Mouse (Mus musculus): ENCODE results near the gene Tmem240. TPM values are rescaled to one million over a fixed set of nuclear protein-coding genes. Genes with fewer than 3 reads are reported as not detected.

The Tmem240 gene
- total and polyA plus RNA-seq, 2 experiments from 2014 or later, result 23.8 to 43.4 TPM

DNA sequence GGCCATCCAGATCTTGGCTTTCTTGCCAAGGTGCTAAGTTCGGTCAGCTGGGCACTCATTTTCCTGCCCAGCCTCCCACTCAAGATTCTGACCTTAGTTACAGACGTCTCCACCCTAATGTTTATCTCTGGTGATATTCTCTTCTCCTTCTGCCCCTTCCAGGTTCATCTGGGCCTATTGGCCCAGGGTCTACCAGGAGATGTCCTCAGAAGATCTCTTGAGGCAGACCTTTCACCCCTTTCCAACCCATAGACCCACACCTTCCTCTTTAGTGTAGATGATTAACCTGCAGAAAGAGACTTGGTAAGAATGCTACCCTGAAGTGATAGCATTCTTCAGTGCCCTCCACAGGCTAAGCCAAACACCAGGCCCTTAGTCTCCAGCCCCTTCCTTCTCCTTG is 37.1 kb downstream of the Tmem240 start:
- Histone ChIP-seq H3K9me3 (ENCODE audit: low read length) (no peaks in the 10 kb centered on the region), H3K4me1 (ENCODE audit: insufficient read depth) (peaks cover 17% of the 10 kb centered on the region), H3K27me3 (ENCODE audit: insufficient read depth, low read length) (no peaks in the 10 kb centered on the region), H3K4me3 (ENCODE audit: low read depth, low read length) (no peak overlapping the region), H3K36me3 (ENCODE audit: insufficient read depth) (no peaks in the 10 kb centered on the region), H3K27ac (ENCODE audit: low read depth, low read length) (no peak overlapping the region), H3K4me2 (ENCODE audit: low read depth) (no peak overlapping the region), H3K9ac (no peak overlapping the region)
- DNase-seq (no peak), ATAC-seq (no peak)
- WGBS, result 88% methylated on average over 2 of the region's 2 CpGs
- TF ChIP-seq CTCF (IDR thresholded peaks at IDR 0.05; ENCODE audit: low read depth), result no peak

DNA sequence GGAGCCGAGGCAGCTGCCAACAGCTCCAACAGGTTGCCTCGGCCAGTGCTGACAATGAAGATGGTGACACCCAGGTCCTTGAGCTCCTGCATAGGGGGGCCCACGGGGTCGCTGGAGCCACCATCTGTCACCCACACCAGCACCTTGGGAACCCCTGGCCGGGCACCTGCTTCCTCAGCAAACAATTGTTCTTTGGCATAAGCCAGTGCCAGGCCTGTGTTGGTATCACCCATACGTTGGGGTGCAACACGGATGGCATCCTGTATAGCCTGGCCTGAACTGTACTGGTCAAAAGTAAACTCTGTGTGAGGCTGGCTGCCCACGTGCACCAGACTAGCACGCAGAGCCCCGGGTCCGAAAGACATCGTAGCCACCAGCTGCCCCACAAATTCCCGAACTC is 38.2 kb downstream of the Tmem240 start:
- Histone ChIP-seq H3K4me2 (ENCODE audit: low read depth) (peak overlapping the region; percentile 87; the same call in 1 of the 2 replicates), H3K36me3 (ENCODE audit: insufficient read depth) (no peaks in the 10 kb centered on the region), H3K9me3 (ENCODE audit: low read length) (no peaks in the 10 kb centered on the region), H3K27me3 (ENCODE audit: insufficient read depth, low read length) (no peaks in the 10 kb centered on the region), H3K27ac (ENCODE audit: low read depth, low read length) (no peak overlapping the region), H3K4me1 (ENCODE audit: insufficient read depth) (peaks cover 17% of the 10 kb centered on the region), H3K9ac (no peak overlapping the region), H3K4me3 (ENCODE audit: low read depth, low read length) (no peak overlapping the region)
- WGBS, result 85% methylated on average over 13 of the region's 13 CpGs
- DNase-seq (no peak), ATAC-seq (no peak)
- no peak for TF ChIP-seq CTCF (IDR thresholded peaks at IDR 0.05; ENCODE audit: low read depth)

DNA sequence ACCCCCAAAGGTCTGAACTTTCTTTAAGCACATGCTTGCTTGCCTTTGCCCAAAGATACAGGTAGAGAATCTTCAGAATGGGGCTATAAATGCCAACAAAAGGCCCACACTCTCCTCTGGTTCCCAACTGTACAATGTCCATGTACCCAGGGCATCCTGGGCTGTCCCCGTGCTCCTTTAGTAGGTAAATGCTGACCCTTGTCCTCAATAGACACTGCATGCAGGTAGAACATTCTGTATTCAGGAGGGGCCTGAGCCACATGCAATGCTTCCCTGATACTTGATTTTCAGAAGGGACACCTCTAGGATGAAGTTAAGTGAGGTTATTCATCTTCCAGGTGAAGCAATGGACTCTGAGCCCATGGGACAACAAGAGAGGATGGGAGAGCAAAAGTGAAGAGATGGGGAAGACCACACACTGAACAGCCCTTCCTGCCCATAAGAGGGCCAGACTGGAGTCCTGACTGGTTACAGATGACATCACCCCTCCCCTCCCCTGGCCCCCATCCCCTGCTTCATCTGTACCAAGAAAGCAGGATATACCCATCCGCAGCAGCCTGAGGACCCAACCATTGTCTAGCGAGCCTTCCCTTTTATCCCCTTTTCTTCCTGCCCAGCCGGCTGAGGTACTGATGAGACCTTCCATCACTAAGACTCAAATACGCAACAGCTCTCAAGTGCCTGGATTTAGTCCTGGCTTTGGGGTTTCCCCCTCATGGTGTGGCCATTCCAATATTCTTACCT is 38.9 kb downstream of the Tmem240 start:
- H3K9ac ChIP-seq, result peak overlapping the region; percentile 51; the same call in 1 of the 2 replicates
- no peak for ATAC-seq

DNA sequence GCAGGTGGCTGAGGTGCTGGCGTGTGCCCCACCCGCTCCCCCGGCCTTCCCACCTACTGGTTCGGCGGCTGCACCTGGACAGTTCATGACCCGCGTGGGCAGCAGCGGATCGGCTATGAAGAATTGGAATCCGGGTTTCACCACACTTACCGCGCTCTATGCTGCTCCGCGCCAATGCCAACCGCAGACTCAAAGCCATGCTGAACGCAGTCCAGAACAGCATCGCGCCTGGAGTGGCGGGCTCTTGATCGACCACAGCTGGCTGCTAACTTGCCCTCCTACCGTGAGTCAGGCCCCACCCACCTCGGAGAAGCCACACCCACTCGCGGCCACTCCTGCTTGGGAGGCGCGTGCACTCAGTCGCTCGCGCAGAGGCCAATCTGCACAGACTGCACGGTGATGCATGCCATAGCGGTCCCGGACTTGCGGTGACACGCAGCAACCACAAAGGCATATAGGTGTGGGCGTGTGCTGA is 39.7 kb downstream of the Tmem240 start, which contains the start of gene Vwa1:
Vwa1 (minus strand) TSS at position 419 of the 475 bp plus-strand sequence.
- Histone ChIP-seq H3K4me3 (ENCODE audit: low read depth, low read length) (peak within 1 kb of the TSS; percentile 43), H3K27ac (ENCODE audit: low read depth, low read length) (peak within 1 kb of the TSS; percentile 64), H3K27me3 (ENCODE audit: insufficient read depth, low read length) (no peaks in the 10 kb centered on the region), H3K4me2 (ENCODE audit: low read depth) (peak within 1 kb of the TSS; percentile 87), H3K9me3 (ENCODE audit: low read length) (no peaks in the 10 kb centered on the region), H3K4me1 (ENCODE audit: insufficient read depth) (peaks cover 17% of the 10 kb centered on the region), H3K36me3 (ENCODE audit: insufficient read depth) (no peaks in the 10 kb centered on the region), H3K9ac (peak within 1 kb of the TSS; percentile 51)
- TF ChIP-seq CTCF (IDR thresholded peaks at IDR 0.05; ENCODE audit: low read depth), result no peak
- 4% methylated on average over 34 of the region's 35 CpGs for WGBS
- DNase-seq, result peak; percentile 87
- ATAC-seq, result peak; percentile 85

More for the DNA sequence above, 38.9 kb downstream of the Tmem240 start:
- H3K27ac ChIP-seq (ENCODE audit: low read depth, low read length), result no peak overlapping the region; the same call in 1 of the 2 replicates
- no peaks in the 10 kb centered on the region for H3K9me3 ChIP-seq (ENCODE audit: low read length)
- no peaks in the 10 kb centered on the region for H3K27me3 ChIP-seq (ENCODE audit: insufficient read depth, low read length)
- peaks cover 17% of the 10 kb centered on the region for H3K4me1 ChIP-seq (ENCODE audit: insufficient read depth)
- WGBS, result 35% methylated on average over 5 of the region's 5 CpGs
- H3K4me2 ChIP-seq (ENCODE audit: low read depth), result peak overlapping the region; percentile 87
- H3K36me3 ChIP-seq (ENCODE audit: insufficient read depth), result no peaks in the 10 kb centered on the region
- H3K4me3 ChIP-seq (ENCODE audit: low read depth, low read length), result peak overlapping the region; percentile 43
- no peak for TF ChIP-seq CTCF (IDR thresholded peaks at IDR 0.05; ENCODE audit: low read depth)
- no peak for DNase-seq

DNA sequence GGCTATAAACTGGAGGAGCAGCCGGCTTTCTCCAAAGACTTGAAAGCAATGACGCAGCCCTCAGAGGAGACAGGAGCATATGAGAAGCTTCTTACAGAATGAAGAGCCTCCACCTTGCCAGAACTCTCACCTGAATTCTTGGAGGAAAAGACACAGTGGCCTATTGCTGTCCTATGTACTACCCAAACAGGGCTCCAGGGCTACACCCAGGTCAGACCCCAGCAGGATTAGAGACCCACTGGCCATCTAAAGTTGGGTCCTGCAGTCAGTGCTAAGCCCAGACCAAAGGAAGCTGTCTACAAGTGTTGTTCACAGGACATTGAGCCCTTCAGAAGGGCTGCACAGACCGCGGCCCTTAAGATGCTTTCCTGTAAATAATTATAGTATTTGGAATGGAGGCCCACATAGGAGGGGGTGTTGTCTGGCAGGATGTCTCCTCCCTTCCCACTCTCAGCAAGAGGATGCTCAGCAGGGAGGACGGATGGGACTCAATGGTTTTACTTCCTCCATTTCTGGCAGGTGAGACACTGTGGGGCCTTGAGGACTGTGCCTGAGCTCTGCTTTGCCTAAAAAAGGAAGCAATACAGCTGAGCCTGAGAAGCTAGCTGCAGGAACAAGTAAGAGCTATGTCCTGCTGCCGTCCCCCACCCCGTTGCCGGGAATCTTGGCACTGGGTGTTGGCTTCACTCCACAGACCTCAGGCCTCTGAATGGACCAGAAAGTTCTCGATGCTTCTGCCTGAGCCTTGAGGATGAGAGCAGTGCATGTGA is 40.6 kb downstream of the Tmem240 start:
- ATAC-seq (no peak), DNase-seq (peak; percentile 14)
- WGBS, result 38% methylated on average over 9 of the region's 9 CpGs
- Histone ChIP-seq H3K9ac (peak overlapping the region; percentile 51), H3K4me1 (ENCODE audit: insufficient read depth) (peaks cover 10% of the 10 kb centered on the region), H3K27ac (ENCODE audit: low read depth, low read length) (peak overlapping the region; percentile 64), H3K9me3 (ENCODE audit: low read length) (no peaks in the 10 kb centered on the region), H3K4me2 (ENCODE audit: low read depth) (peak overlapping the region; percentile 87), H3K27me3 (ENCODE audit: insufficient read depth, low read length) (no peaks in the 10 kb centered on the region), H3K4me3 (ENCODE audit: low read depth, low read length) (peak overlapping the region; percentile 43), H3K36me3 (ENCODE audit: insufficient read depth) (no peaks in the 10 kb centered on the region)
- no peak for TF ChIP-seq CTCF (IDR thresholded peaks at IDR 0.05; ENCODE audit: low read depth)

DNA sequence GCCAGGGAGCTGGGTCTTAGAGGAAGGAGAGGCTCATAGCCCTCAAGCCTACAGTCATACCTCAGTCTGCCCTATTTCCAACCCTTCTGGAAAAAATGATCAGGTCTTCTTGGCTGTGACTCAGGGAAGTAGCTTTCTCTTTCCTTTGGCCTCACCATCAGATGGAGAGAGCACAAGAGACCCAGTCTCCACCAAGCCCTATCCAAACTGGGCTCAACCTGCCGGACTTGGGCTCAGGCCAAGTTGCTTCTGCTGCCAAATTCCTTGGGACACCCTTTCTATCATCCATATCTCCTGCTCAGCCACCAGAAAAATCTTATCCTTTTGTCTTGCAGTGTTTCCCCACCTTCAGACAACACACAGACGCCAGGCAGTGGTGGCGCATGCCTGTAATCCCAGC is 41.3 kb downstream of the Tmem240 start:
- no peak for TF ChIP-seq CTCF (IDR thresholded peaks at IDR 0.05; ENCODE audit: low read depth)
- ATAC-seq (no peak), DNase-seq (no peak)
- no peak overlapping the region for H3K4me2 ChIP-seq (ENCODE audit: low read depth)
- no peak overlapping the region for H3K27ac ChIP-seq (ENCODE audit: low read depth, low read length)
- H3K27me3 ChIP-seq (ENCODE audit: insufficient read depth, low read length), result no peaks in the 10 kb centered on the region
- WGBS, result 55% methylated on average over 3 of the region's 3 CpGs
- H3K4me3 ChIP-seq (ENCODE audit: low read depth, low read length), result no peak overlapping the region
- no peak overlapping the region for H3K9ac ChIP-seq
- peaks cover 10% of the 10 kb centered on the region for H3K4me1 ChIP-seq (ENCODE audit: insufficient read depth)
- no peaks in the 10 kb centered on the region for H3K36me3 ChIP-seq (ENCODE audit: insufficient read depth)
- H3K9me3 ChIP-seq (ENCODE audit: low read length), result no peaks in the 10 kb centered on the region

All from forebrain, postnatal 0 days (tissue).